Mouse (Mus musculus) forebrain, embryonic 12.5 days (tissue): ENCODE measurements around the gene Tbc1d30. TPM values are rescaled to one million over a fixed set of nuclear protein-coding genes. Genes with fewer than 3 reads are reported as not detected.

Experiments
- ATAC-seq: fragments of 200-750 bp; cut with Nextera tagmentation; 2 replicates; pipeline ENCODE4 v1.8.0; 2017; ENCODE audit warnings: moderate TSS enrichment; ENCODE audit not compliant: low FRiP score
- H3K27ac ChIP-seq: fragments of 300-500 bp; sonication (generic); 2 replicates; pipeline ENCODE4 v1.5.1; 2016; ENCODE audit warnings: mild to moderate bottlenecking
- H3K27me3 ChIP-seq: fragments of 300-500 bp; sonication (generic); 2 replicates; pipeline ENCODE4 v1.6.1; 2016; ENCODE audit warnings: mild to moderate bottlenecking
- H3K36me3 ChIP-seq: fragments of 300-500 bp; sonication (generic); replicated peaks from 2 replicates; pipeline ENCODE4 v1.6.1; 2016; ENCODE audit warnings: mild to moderate bottlenecking
- H3K4me1 ChIP-seq: fragments of 300-500 bp; sonication (generic); 2 replicates; pipeline ENCODE4 v1.6.1; 2016
- H3K4me2 ChIP-seq: fragments of 300-500 bp; sonication (generic); 2 replicates; pipeline ENCODE4 v1.6.1; 2016; ENCODE audit warnings: mild to moderate bottlenecking, moderate library complexity
- H3K4me3 ChIP-seq: fragments of 300-500 bp; sonication (generic); replicated peaks from 2 replicates; pipeline ENCODE4 v1.5.1; 2016; ENCODE audit warnings: mild to moderate bottlenecking
- H3K9ac ChIP-seq: fragments of 300-500 bp; sonication (generic); 2 replicates; pipeline ENCODE4 v1.6.1; 2016; ENCODE audit warnings: mild to moderate bottlenecking
- H3K9me3 ChIP-seq: fragments of 300-500 bp; sonication (generic); 2 replicates; pipeline ENCODE4 v1.6.1; 2016
- WGBS: fragments of 180-500 bp; shearing (Covaris S2); methylation state at CpG from one replicate; pipeline ENCODE4 v1.1.7; 2016; 5-methylcytosine and 5-hydroxymethylcytosine counted together
- polyA plus RNA-seq: library from polyadenylated mRNA; unstranded; fragments of >200 nt; fragmentation: Nextera tagmentation; extraction: Ambion mirVana; gene quantifications from 2 replicates; pipeline ENCODE4 v1.2.1, GENCODE M21; 2016

The Tbc1d30 gene
- polyA plus RNA-seq, 1 experiment from 2014 or later: 5.0 TPM

DNA sequence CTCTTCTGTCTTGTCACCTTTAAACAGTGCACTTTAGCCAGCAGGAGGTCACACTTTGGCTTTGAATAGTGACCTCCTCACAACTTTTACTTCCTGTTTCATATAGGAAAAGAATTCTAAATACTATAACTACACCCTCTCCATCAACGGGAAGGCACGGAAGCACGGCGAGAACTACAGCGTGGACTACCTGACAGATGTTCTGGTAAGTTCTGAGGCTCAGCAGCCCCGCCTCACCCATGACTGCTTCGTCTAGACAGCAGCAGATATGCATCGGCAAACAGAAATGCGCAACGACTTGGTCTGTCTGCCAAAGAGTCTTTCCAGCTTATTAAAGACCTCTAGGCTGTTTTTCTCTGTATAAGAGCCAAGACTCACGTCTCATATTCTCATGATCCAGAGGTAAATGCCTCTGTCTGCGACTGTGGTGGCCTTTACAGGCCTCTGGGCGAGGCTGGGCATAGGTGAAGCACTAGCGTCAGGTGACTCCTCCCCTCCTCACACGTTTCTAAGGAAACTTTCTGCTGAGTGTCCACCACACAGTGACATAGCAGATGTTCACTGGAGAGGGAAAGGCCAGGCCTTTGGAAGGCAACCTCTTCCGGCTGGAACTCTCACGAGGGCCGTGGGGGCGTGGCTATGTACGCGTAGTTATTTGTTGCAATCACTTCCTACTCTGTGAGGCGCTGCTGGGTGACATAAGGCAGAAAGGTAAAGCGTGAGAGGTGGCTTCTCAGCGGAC is 25.6 kb upstream of the Tbc1d30 start:
- Histone ChIP-seq H3K36me3 (peaks cover 76% of the 10 kb centered on the region), H3K4me2 (no peak overlapping the region), H3K4me1 (no peaks in the 10 kb centered on the region), H3K27me3 (no peaks in the 10 kb centered on the region), H3K9ac (no peak overlapping the region), H3K9me3 (no peaks in the 10 kb centered on the region), H3K4me3 (no peak overlapping the region), H3K27ac (no peak overlapping the region)
- ATAC-seq: no peak
- 95% methylated on average over 24 of the region's 24 CpGs for WGBS

- Histone ChIP-seq H3K9ac (no peak overlapping the region), H3K36me3 (peaks cover 70% of the 10 kb centered on the region), H3K27ac (no peak overlapping the region), H3K4me2 (no peak overlapping the region), H3K27me3 (no peaks in the 10 kb centered on the region), H3K4me3 (no peak overlapping the region), H3K4me1 (no peaks in the 10 kb centered on the region), H3K9me3 (no peaks in the 10 kb centered on the region)
- 83% methylated on average over 24 of the region's 24 CpGs for WGBS
- no peak for ATAC-seq
These were observed 24.8 kb upstream of the Tbc1d30 start for GRCm38 (mm10) chr10:121375649-121376493.

DNA sequence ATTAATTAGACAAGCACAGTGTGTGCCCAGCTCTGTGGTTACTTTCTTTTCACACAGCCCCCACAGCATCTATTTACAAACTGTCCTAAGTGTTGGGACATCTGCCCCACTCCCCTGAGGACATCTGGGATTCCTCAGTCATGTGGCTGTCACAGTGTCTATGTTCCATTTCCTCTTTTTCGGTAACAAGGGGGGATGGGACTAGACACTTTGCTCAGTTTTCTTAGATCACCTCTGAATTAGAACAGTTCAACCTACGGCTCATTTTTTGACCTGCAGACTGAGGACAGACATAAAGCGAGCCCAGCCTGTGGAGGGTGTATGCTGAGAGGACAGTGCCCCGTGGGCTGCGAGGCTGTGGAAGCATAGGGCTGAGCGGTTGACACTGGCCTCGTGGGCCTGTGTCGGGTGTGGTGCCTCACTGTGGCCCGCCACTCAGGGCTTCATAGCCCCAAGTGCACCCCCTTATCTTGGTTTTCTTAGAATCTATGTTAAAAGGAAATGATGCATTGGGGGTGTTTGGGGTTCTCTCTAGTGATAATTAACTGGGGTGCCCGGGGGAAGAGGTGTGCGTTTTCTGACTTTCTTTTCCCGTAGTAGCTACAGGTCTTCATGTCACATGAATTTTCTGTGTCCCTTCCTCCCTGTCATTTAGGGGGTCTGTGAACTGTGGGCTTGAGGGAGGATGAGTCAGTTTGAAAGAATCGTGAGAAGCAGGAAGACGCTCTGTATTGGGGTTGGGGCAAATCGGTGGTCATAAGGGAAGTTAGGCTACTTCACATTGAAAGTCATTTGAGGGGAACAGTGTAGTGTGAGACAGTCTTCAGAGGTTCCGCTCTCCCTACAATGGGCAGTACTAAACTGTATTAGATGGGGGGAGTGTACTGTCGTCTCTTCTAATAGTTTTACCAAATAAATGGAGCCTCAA is 23.9 kb upstream of the Tbc1d30 start:
- WGBS: 93% methylated on average over 17 of the region's 17 CpGs
- Histone ChIP-seq H3K27me3 (no peaks in the 10 kb centered on the region), H3K9me3 (0 out of 2 replicates have a peak, but pooled peaks cover 3% of the 10 kb centered on the region), H3K4me2 (no peak overlapping the region), H3K4me3 (no peak overlapping the region), H3K27ac (no peak overlapping the region), H3K4me1 (no peaks in the 10 kb centered on the region), H3K36me3 (peaks cover 67% of the 10 kb centered on the region), H3K9ac (no peak overlapping the region)
- ATAC-seq: no peak

DNA sequence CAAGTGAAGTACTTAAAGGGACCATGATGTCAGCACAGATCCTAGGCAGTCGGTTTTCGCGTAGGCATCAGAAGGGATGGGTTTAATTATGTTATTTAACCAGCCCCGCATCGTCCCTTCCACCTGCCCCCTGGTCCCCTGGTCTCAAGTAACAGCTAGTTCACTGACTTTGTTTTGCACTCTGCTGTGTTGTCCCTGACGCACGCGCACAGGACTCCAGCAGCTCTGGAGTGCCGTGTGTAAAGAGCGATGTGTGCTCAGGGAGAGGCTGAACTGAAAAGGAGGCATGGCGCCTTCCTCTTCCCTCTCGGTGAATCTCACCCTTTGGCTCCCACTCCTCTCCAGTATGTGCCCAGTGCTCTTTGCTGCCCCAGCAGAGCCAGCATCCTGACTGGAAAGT is 22.9 kb upstream of the Tbc1d30 start:
- 78% methylated on average over 12 of the region's 12 CpGs for WGBS

DNA sequence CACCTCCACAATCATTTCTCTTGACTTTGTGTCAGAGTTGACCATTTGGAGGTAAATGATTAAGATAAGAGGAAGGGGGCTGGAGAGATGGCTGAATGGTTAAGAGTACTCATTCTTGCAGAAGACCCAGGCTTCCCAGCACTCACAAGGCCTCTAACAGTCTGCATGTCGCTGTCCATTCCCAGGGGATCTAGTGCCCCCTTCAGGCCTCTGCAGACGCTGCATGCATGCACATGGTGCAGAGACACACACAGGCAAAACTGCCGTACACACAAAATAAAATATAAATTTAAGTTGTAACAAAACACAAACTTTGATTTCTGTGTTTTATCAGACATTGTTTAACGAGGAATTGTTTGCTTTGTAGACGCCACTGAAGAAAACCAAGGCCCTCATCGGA is 19.7 kb upstream of the Tbc1d30 start:
- no peak overlapping the region for H3K27ac ChIP-seq
- peaks cover 29% of the 10 kb centered on the region for H3K36me3 ChIP-seq
- no peak for ATAC-seq

More for the DNA sequence above, 22.9 kb upstream of the Tbc1d30 start:
- Histone ChIP-seq H3K9ac (no peak overlapping the region), H3K27me3 (no peaks in the 10 kb centered on the region), H3K36me3 (peaks cover 59% of the 10 kb centered on the region), H3K4me1 (no peaks in the 10 kb centered on the region), H3K4me2 (no peak overlapping the region), H3K9me3 (0 out of 2 replicates have a peak, but pooled peaks cover 3% of the 10 kb centered on the region), H3K27ac (no peak overlapping the region), H3K4me3 (no peak overlapping the region)
- no peak for ATAC-seq

DNA sequence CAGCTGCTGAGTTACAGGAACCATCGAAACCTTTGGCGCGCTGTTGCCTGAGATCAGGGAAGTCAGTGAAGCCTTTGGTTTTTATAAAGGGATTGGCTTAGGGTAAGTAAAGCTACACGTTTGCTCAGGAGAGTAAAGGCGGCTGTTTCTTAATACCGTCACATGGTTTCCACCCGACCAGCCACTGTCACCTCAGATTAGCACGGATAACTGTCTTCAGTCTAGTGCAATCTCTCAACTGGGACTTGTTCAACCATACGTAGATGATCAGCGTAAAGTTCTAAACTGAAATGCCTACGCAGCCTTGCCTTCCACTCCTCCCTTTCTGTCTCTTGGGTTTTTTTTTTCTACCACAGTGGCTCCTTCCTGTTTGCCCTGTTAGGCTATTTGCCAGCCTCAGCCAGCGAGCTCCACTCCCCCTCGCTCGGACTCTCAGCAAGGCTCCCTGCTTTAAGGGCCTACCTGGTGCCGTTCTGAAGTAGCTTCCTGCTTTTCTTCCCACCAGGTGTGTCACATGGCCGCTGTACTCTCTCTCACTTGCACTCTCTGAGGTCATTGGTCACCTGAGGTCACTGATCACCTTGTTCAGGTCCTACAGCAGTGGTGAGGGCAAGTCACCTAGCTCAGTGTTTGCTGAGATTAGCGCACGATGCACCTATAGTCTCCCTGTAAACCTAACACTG is 17.8 kb upstream of the Tbc1d30 start:
- H3K4me2 ChIP-seq: no peak overlapping the region
- no peak overlapping the region for H3K9ac ChIP-seq
- WGBS: 91% methylated on average over 18 of the region's 18 CpGs
- H3K4me3 ChIP-seq: no peak overlapping the region
- peaks cover 16% of the 10 kb centered on the region for H3K4me1 ChIP-seq
- no peaks in the 10 kb centered on the region for H3K27me3 ChIP-seq
- 0 out of 2 replicates have a peak, but pooled peaks cover 3% of the 10 kb centered on the region for H3K9me3 ChIP-seq
- H3K27ac ChIP-seq: no peak overlapping the region
- ATAC-seq: no peak
- H3K36me3 ChIP-seq: peaks cover 18% of the 10 kb centered on the region

More for the DNA sequence above, 19.7 kb upstream of the Tbc1d30 start:
- Histone ChIP-seq H3K4me1 (peaks cover 7% of the 10 kb centered on the region), H3K4me3 (no peak overlapping the region), H3K9ac (no peak overlapping the region), H3K27me3 (no peaks in the 10 kb centered on the region), H3K9me3 (0 out of 2 replicates have a peak, but pooled peaks cover 3% of the 10 kb centered on the region), H3K4me2 (no peak overlapping the region)
- WGBS: 94% methylated on average over 6 of the region's 6 CpGs

GRCm38 (mm10) chr10:121367780-121368179 is 16.7 kb upstream of the Tbc1d30 start:
- Histone ChIP-seq H3K4me2 (no peak overlapping the region), H3K4me3 (no peak overlapping the region), H3K4me1 (peaks cover 16% of the 10 kb centered on the region), H3K27ac (no peak overlapping the region), H3K36me3 (peaks cover 10% of the 10 kb centered on the region), H3K9me3 (0 out of 2 replicates have a peak, but pooled peaks cover 3% of the 10 kb centered on the region), H3K27me3 (no peaks in the 10 kb centered on the region), H3K9ac (no peak overlapping the region)
- ATAC-seq: no peak
- WGBS: 94% methylated on average over 9 of the region's 9 CpGs

GRCm38 (mm10) chr10:121367271-121367670 is 16.2 kb upstream of the Tbc1d30 start:
- Histone ChIP-seq H3K27ac (no peak overlapping the region), H3K9me3 (0 out of 2 replicates have a peak, but pooled peaks cover 3% of the 10 kb centered on the region)
- WGBS: 90% methylated on average over 13 of the region's 13 CpGs

GRCm38 (mm10) chr10:121365781-121366272 is 14.7 kb upstream of the Tbc1d30 start:
- Histone ChIP-seq H3K27me3 (no peaks in the 10 kb centered on the region), H3K9ac (peak overlapping the region; percentile 94), H3K4me1 (peaks cover 16% of the 10 kb centered on the region), H3K4me3 (peak overlapping the region; percentile 93), H3K9me3 (0 out of 2 replicates have a peak, but pooled peaks cover 3% of the 10 kb centered on the region), H3K36me3 (peaks cover 6% of the 10 kb centered on the region), H3K4me2 (peak overlapping the region; percentile 90), H3K27ac (no peak overlapping the region)
- 10% methylated on average over 9 of the region's 9 CpGs for WGBS
- no peak for ATAC-seq

More at GRCm38 (mm10) chr10:121367271-121367670, 16.2 kb upstream of the Tbc1d30 start:
- no peak for ATAC-seq
- Histone ChIP-seq H3K27me3 (no peaks in the 10 kb centered on the region), H3K36me3 (peaks cover 9% of the 10 kb centered on the region), H3K9ac (no peak overlapping the region), H3K4me2 (no peak overlapping the region), H3K4me3 (no peak overlapping the region), H3K4me1 (peaks cover 16% of the 10 kb centered on the region)

GRCm38 (mm10) chr10:121364801-121365564 is 13.9 kb upstream of the Tbc1d30 start, which contains the start of gene Gns:
Gene Gns, plus strand, starts transcription at chr10:121365090.
- WGBS: under 1% methylated on average over 63 of the region's 72 CpGs
- Histone ChIP-seq H3K36me3 (peaks cover 2% of the 10 kb centered on the region), H3K4me2 (peak within 1 kb of the TSS; percentile 90), H3K27ac (peak within 1 kb of the TSS; percentile 75), H3K4me1 (peaks cover 16% of the 10 kb centered on the region), H3K27me3 (no peaks in the 10 kb centered on the region), H3K9me3 (no peaks in the 10 kb centered on the region), H3K9ac (peak within 1 kb of the TSS; percentile 94), H3K4me3 (peak within 1 kb of the TSS; percentile 93)
- ATAC-seq: peak; percentile 99
